Mouse (Mus musculus): ENCODE measurements around the gene Bag3.

DNA sequence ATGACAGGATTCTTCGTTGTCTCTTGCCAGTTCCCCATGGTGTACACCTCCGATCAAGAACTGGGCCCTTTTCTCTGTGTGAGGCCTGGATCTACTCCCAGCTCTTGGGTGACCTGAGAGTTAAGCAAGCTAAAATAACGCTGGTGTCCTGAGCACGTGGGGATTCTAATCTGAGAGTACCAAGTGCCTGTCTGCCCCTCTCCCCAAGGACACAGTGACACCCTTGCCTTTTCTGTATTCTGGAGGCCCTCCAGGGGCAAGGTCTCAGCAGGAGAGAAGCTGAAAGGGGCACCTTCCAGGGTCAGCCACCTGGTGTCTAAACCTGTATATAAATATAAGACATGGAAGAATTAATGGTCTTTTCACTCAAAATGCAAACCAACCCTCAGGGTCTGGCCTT is 14.3 kb downstream of the Bag3 start:
- TF ChIP-seq CTCF (IDR thresholded peaks at IDR 0.05; ENCODE audit: insufficient read depth, low read length) (no peak), POLR2A (IDR thresholded peaks at IDR 0.05; ENCODE audit: borderline replicate concordance, extremely low read depth, low read depth, low read length) (no peak)
